Mouse (Mus musculus): ENCODE measurements around the gene Hist1h1t. TPM values are rescaled to one million over a fixed set of nuclear protein-coding genes. Genes with fewer than 3 reads are reported as not detected.

The Hist1h1t gene
- polyA plus RNA-seq, 1 experiment from 2014 or later: not detected

- peak; percentile 84 for ATAC-seq (ENCODE audit: insufficient number of reproducible peaks, insufficient read depth, low FRiP score, low TSS enrichment, low read depth)
- Histone ChIP-seq H3K9ac (peak overlapping the region; percentile 89), H3K4me1 (peaks cover 13% of the 10 kb centered on the region), H3K9me3 (no peaks in the 10 kb centered on the region), H3K4me2 (peak overlapping the region; percentile 97), H3K4me3 (peak overlapping the region; percentile 65), H3K27ac (peak overlapping the region; percentile 99), H3K36me3 (no peaks in the 10 kb centered on the region), H3K27me3 (no peaks in the 10 kb centered on the region)
- under 1% methylated on average over 39 of the region's 39 CpGs for WGBS
Measured at GRCm38 (mm10) chr13:23739069-23739921, 43.7 kb downstream of the Hist1h1t start.

- Histone ChIP-seq H3K27me3 (no peaks in the 10 kb centered on the region), H3K4me2 (peak overlapping the region; percentile 97), H3K9me3 (no peaks in the 10 kb centered on the region), H3K4me3 (peak overlapping the region; percentile 65), H3K27ac (peak overlapping the region; percentile 99), H3K36me3 (no peaks in the 10 kb centered on the region), H3K4me1 (peaks cover 17% of the 10 kb centered on the region), H3K9ac (peak overlapping the region; percentile 89)
- ATAC-seq (ENCODE audit: insufficient number of reproducible peaks, insufficient read depth, low FRiP score, low TSS enrichment, low read depth): no peak; the same call in 1 of the 2 replicates
- WGBS: 1% methylated on average over 14 of the region's 14 CpGs
Measured at GRCm38 (mm10) chr13:23739922-23740252, 44.3 kb downstream of the Hist1h1t start.

GRCm38 (mm10) chr13:23740256-23740840, 44.7 kb downstream of the Hist1h1t start:
- H3K27ac ChIP-seq: peak overlapping the region; percentile 99
- H3K4me3 ChIP-seq: peak overlapping the region; percentile 65
- ATAC-seq (ENCODE audit: insufficient number of reproducible peaks, insufficient read depth, low FRiP score, low TSS enrichment, low read depth): no peak
- no peaks in the 10 kb centered on the region for H3K9me3 ChIP-seq
- no peaks in the 10 kb centered on the region for H3K36me3 ChIP-seq
- peak overlapping the region; percentile 89 for H3K9ac ChIP-seq
- WGBS: 25% methylated on average over 13 of the region's 13 CpGs
- H3K4me1 ChIP-seq: peaks cover 17% of the 10 kb centered on the region
- peak overlapping the region; percentile 97 for H3K4me2 ChIP-seq
- no peaks in the 10 kb centered on the region for H3K27me3 ChIP-seq

GRCm38 (mm10) chr13:23740910-23741309, 45.3 kb downstream of the Hist1h1t start:
- peak overlapping the region; percentile 97 for H3K4me2 ChIP-seq
- peaks cover 17% of the 10 kb centered on the region for H3K4me1 ChIP-seq
- peak overlapping the region; percentile 99 for H3K27ac ChIP-seq
- WGBS: 47% methylated on average over 5 of the region's 5 CpGs
- no peak for ATAC-seq (ENCODE audit: insufficient number of reproducible peaks, insufficient read depth, low FRiP score, low TSS enrichment, low read depth)
- H3K36me3 ChIP-seq: no peaks in the 10 kb centered on the region
- no peaks in the 10 kb centered on the region for H3K27me3 ChIP-seq
- H3K4me3 ChIP-seq: peak overlapping the region; percentile 65; the same call in 1 of the 2 replicates
- no peaks in the 10 kb centered on the region for H3K9me3 ChIP-seq
- H3K9ac ChIP-seq: no peak overlapping the region

GRCm38 (mm10) chr13:23742007-23742406, 46.4 kb downstream of the Hist1h1t start:
- no peaks in the 10 kb centered on the region for H3K36me3 ChIP-seq
- H3K9ac ChIP-seq: no peak overlapping the region
- ATAC-seq (ENCODE audit: insufficient number of reproducible peaks, insufficient read depth, low FRiP score, low TSS enrichment, low read depth): no peak
- H3K9me3 ChIP-seq: no peaks in the 10 kb centered on the region
- H3K4me1 ChIP-seq: peaks cover 18% of the 10 kb centered on the region
- no peaks in the 10 kb centered on the region for H3K27me3 ChIP-seq
- no peak overlapping the region for H3K4me2 ChIP-seq
- H3K4me3 ChIP-seq: no peak overlapping the region
- H3K27ac ChIP-seq: no peak overlapping the region

- H3K4me1 ChIP-seq: peaks cover 23% of the 10 kb centered on the region
- H3K9ac ChIP-seq: no peak overlapping the region
- no peak for ATAC-seq (ENCODE audit: insufficient number of reproducible peaks, insufficient read depth, low FRiP score, low TSS enrichment, low read depth)
- no peak overlapping the region for H3K4me3 ChIP-seq
- no peaks in the 10 kb centered on the region for H3K36me3 ChIP-seq
- no peaks in the 10 kb centered on the region for H3K27me3 ChIP-seq
- H3K9me3 ChIP-seq: no peaks in the 10 kb centered on the region
- H3K27ac ChIP-seq: peak overlapping the region; percentile 22; the same call in 1 of the 2 replicates
- H3K4me2 ChIP-seq: no peak overlapping the region; the same call in 1 of the 2 replicates
- WGBS: 70% methylated on average over 5 of the region's 5 CpGs
Measured at GRCm38 (mm10) chr13:23743215-23743614, 47.6 kb downstream of the Hist1h1t start.

GRCm38 (mm10) chr13:23743963-23744362, 48.3 kb downstream of the Hist1h1t start:
- WGBS: 37% methylated on average over 4 of the region's 4 CpGs
- Histone ChIP-seq H3K4me1 (peaks cover 28% of the 10 kb centered on the region), H3K4me3 (peak overlapping the region; percentile 48), H3K27me3 (no peaks in the 10 kb centered on the region), H3K9me3 (no peaks in the 10 kb centered on the region), H3K9ac (peak overlapping the region; percentile 57; the same call in 1 of the 2 replicates), H3K4me2 (peak overlapping the region; percentile 73), H3K36me3 (no peaks in the 10 kb centered on the region), H3K27ac (peak overlapping the region; percentile 99)
- no peak for ATAC-seq (ENCODE audit: insufficient number of reproducible peaks, insufficient read depth, low FRiP score, low TSS enrichment, low read depth)

GRCm38 (mm10) chr13:23744421-23745380, 49.1 kb downstream of the Hist1h1t start:
- peak overlapping the region; percentile 99 for H3K27ac ChIP-seq
- ATAC-seq (ENCODE audit: insufficient number of reproducible peaks, insufficient read depth, low FRiP score, low TSS enrichment, low read depth): no peak
- no peaks in the 10 kb centered on the region for H3K9me3 ChIP-seq
- no peaks in the 10 kb centered on the region for H3K27me3 ChIP-seq
- H3K4me1 ChIP-seq: peaks cover 28% of the 10 kb centered on the region
- peak overlapping the region; percentile 71 for H3K9ac ChIP-seq
- H3K36me3 ChIP-seq: no peaks in the 10 kb centered on the region
- peak overlapping the region; percentile 48 for H3K4me3 ChIP-seq
- under 1% methylated on average over 16 of the region's 36 CpGs for WGBS
- peak overlapping the region; percentile 73 for H3K4me2 ChIP-seq

- Histone ChIP-seq H3K27me3 (no peaks in the 10 kb centered on the region), H3K9ac (peak within 1 kb of the TSS; percentile 75), H3K36me3 (no peaks in the 10 kb centered on the region), H3K27ac (peak within 1 kb of the TSS; percentile 99), H3K4me3 (peak within 1 kb of the TSS; percentile 48), H3K9me3 (no peaks in the 10 kb centered on the region), H3K4me1 (peaks cover 28% of the 10 kb centered on the region), H3K4me2 (peak within 1 kb of the TSS; percentile 73)
- peak; percentile 50; the same call in 1 of the 2 replicates for ATAC-seq (ENCODE audit: insufficient number of reproducible peaks, insufficient read depth, low FRiP score, low TSS enrichment, low read depth)
- under 1% methylated on average over 25 of the region's 28 CpGs for WGBS
Measured at GRCm38 (mm10) chr13:23745381-23746161, 50.0 kb downstream of the Hist1h1t start, which contains the start of gene Hist1h3c. TSS of gene Hist1h3c (minus strand) at chr13:23745602.

All from embryonic facial prominence, embryonic 13.5 days (tissue).